In genomic region chr12:93335520-93335919, GRCm38 (mm10) we compare ENCODE assay signal across 22 mouse cellular contexts.
"Had no signal": no experiment of that assay in that cellular context is flagged by ENCODE, and none has a peak within 500 bp of the region (broad histone marks: within the 10 kb centered on the region; RNA-seq: fewer than 3 reads in every experiment).

No protein-coding gene starts in this region.

- DNase-seq: heart, postnatal 10 days; heart, postnatal 14 days; heart, postnatal 36 days; heart, postnatal 4 days; kidney, adult 11 months; kidney, adult 18-20 months; kidney, adult 2 months; kidney, adult 8-10 months; kidney, adult 9 months; kidney, postnatal 10 days; kidney, postnatal 14 days; kidney, postnatal 25 days; kidney, postnatal 36 days; kidney, postnatal 4 days; layer of hippocampus, adult 9-11 months; layer of hippocampus, postnatal 36 days had no signal

- ATAC-seq: hindbrain, embryonic 16.5 days; hindbrain, postnatal 0 days; inflammation-experienced regulatory T-cells, adult 6 months; intestine, embryonic 15.5 days; intestine, embryonic 16.5 days; intestine, postnatal 0 days had no signal
